Mouse (Mus musculus): Measurements from ENCODE around the gene Med9. TPM values are rescaled to one million over a fixed set of nuclear protein-coding genes. Genes with fewer than 3 reads are reported as not detected.

Med9 gene
- polyA plus RNA-seq (2017; shearing (Covaris generic)): 10 to 100 TPM; 15.7 to 18.2 TPM

DNA sequence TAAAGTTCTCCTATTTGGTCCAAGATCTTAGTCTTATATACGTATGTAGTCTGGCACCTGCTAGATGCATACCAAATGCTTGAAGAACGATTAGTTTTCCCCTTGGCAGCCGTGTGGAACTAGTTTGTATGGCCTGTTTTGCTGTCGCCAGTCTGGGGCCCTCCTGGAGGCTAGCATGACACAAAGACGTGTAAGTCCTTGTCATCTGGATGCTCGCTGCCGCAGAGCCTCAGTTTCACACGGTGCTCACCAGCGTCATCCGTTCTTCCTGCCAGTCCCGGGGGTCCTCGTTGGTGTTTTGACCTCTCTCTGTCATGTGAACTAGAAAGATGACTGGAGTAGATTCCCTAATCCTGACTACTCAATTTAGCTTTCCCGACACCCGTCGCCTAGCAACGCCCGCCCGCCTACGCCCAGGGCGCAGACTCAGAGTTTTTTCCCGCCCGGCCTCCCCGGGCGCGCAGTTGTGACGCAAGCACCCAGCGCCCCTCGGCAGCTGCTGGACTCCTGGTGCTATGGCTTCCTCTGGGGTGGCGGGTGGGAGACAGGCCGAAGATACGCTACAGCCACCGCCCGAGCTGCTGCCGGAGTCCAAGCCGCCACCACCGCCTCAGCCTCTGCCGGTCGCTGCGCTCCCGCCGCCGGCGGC is at the start of gene Med9:
Gene Med9 (plus strand): TSS at position 455 of the 649 bp plus-strand sequence.

DNA sequence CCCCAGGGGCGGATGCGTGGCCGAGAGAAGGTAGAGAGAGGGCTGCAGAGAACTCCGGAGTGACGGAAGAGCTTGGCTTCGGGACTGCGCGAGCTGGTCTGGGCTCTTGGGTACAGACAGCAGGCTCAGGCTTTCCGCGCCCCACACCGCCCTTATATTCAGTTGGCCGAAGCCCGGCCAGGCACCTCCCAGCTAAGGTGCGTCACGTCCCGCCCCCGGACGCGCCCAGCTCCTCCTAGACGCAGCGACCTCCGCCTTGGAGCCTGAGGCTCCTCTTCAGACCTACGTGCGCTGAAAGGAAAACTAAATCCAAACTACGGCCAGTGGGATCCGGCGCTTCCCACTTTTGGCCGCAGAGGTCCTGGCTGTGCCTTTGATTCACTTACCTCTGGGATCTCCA is 16.8 kb downstream of the Med9 start, which contains the start of gene Rasd1:
Gene Rasd1 (minus strand): TSS at position 127 of the 400 bp plus-strand sequence.

Other genes with a start within 250 kb of the Med9 start
- not detected for gene Pld6, start 160.6 kb upstream of the Med9 start, polyA plus RNA-seq (2017; shearing (Covaris generic))
- 10 to 100 TPM; 56.5 to 59.7 TPM for gene Flcn, start 138.2 kb upstream of the Med9 start, polyA plus RNA-seq (2017; shearing (Covaris generic))
- 10 to 100 TPM; 13.8 to 19.0 TPM for gene Nt5m, start 108.8 kb upstream of the Med9 start, polyA plus RNA-seq (2017; shearing (Covaris generic))
- gene Cops3, start 108.4 kb upstream of the Med9 start, polyA plus RNA-seq (2017; shearing (Covaris generic)): 10 to 100 TPM; 89.8 to 96.0 TPM
- 1 to 10 TPM in 1 of 2 experiments, not detected in 1; 1.1 TPM for gene Rasd1, start 16.7 kb downstream of the Med9 start, polyA plus RNA-seq (2017; shearing (Covaris generic))
- gene Pemt, start 98.3 kb downstream of the Med9 start, polyA plus RNA-seq (2017; shearing (Covaris generic)): 1 to 10 TPM in 1 of 2 experiments, under 1 TPM in 1; 0.60 to 3.1 TPM
- gene Rai1, start 156.8 kb downstream of the Med9 start, polyA plus RNA-seq (2017; shearing (Covaris generic)): 10 to 100 TPM; 21.9 to 22.0 TPM

Data from inflammation-experienced regulatory T-cells (primary cell).